Mouse (Mus musculus) erythroblast, embryonic 14.5 days (primary cell): ENCODE data around the gene Actl10.

Source experiments
- GATA1 ChIP-seq: IDR thresholded peaks from 2 replicates; pipeline ENCODE4 v1.6.1; 2012; ENCODE audit warnings: low read length, inconsistent platforms, mixed read lengths
- TAL1 ChIP-seq: IDR thresholded peaks from 3 replicates; pipeline ENCODE4 v1.6.1; 2012; ENCODE audit warnings: low read length, inconsistent platforms, mixed read lengths

- TF ChIP-seq TAL1 (no peak), GATA1 (no peak)
Measured at GRCm38 (mm10) chr2:154571976-154572375, 20.4 kb downstream of the Actl10 start.
